Mouse (Mus musculus) gastrocnemius, adult 18-20 months (tissue): ENCODE measurements around the gene Rnf144b. TPM values are rescaled to one million over a fixed set of nuclear protein-coding genes. Genes with fewer than 3 reads are reported as not detected.

Experiments
- DNase-seq: peaks from one replicate; pipeline ENCODE4 v3.0.0; 2021; ENCODE audit warnings: low spot score
- total RNA-seq, 2 experiments: library from RNA; stranded (reverse); gene quantifications; 2 replicates each; pipeline ENCODE4 v1.2.3; 2021

Gene Rnf144b
- total RNA-seq, 2 experiments from 2014 or later: 17.5 to 29.4 TPM

- DNase-seq: peak; percentile 48
These were observed 55.7 kb downstream of the Rnf144b start for GRCm38 (mm10) chr13:47178182-47178581.

- no peak for DNase-seq
These were observed 58.3 kb downstream of the Rnf144b start for GRCm38 (mm10) chr13:47180776-47181175.

- DNase-seq: no peak
These were observed 59.9 kb downstream of the Rnf144b start for GRCm38 (mm10) chr13:47182366-47182765.

- DNase-seq: no peak
These were observed 60.7 kb downstream of the Rnf144b start for GRCm38 (mm10) chr13:47183033-47183730.

- peak; percentile 81 for DNase-seq
These were observed 61.3 kb downstream of the Rnf144b start for GRCm38 (mm10) chr13:47183771-47184170.

GRCm38 (mm10) chr13:47187836-47188235, 65.4 kb downstream of the Rnf144b start:
- DNase-seq: no peak

GRCm38 (mm10) chr13:47189971-47190370, 67.5 kb downstream of the Rnf144b start:
- peak; percentile 71 for DNase-seq

GRCm38 (mm10) chr13:47192200-47192599, 69.7 kb downstream of the Rnf144b start:
- no peak for DNase-seq

- DNase-seq: no peak
These were observed 70.3 kb downstream of the Rnf144b start for GRCm38 (mm10) chr13:47192771-47193170.

- DNase-seq: peak; percentile 74
These were observed 71.1 kb downstream of the Rnf144b start for GRCm38 (mm10) chr13:47193326-47194153.

- DNase-seq: no peak
These were observed 72.2 kb downstream of the Rnf144b start for GRCm38 (mm10) chr13:47194695-47195094.

- no peak for DNase-seq
These were observed 73.0 kb downstream of the Rnf144b start for GRCm38 (mm10) chr13:47195491-47195890.

GRCm38 (mm10) chr13:47200011-47200670, 77.7 kb downstream of the Rnf144b start:
- DNase-seq: peak; percentile 87

- peak; percentile 75 for DNase-seq
These were observed 79.6 kb downstream of the Rnf144b start for GRCm38 (mm10) chr13:47201962-47202624.

GRCm38 (mm10) chr13:47210496-47210895, 88.0 kb downstream of the Rnf144b start:
- DNase-seq: no peak

GRCm38 (mm10) chr13:47210992-47211391, 88.5 kb downstream of the Rnf144b start:
- no peak for DNase-seq

- DNase-seq: no peak
These were observed 89.1 kb downstream of the Rnf144b start for GRCm38 (mm10) chr13:47211581-47211980.

GRCm38 (mm10) chr13:47213817-47214216, 91.4 kb downstream of the Rnf144b start:
- no peak for DNase-seq

GRCm38 (mm10) chr13:47214895-47215294, 92.4 kb downstream of the Rnf144b start:
- no peak for DNase-seq

GRCm38 (mm10) chr13:47215815-47216585, 93.5 kb downstream of the Rnf144b start:
- DNase-seq: peak; percentile 63

GRCm38 (mm10) chr13:47217107-47217571, 94.7 kb downstream of the Rnf144b start:
- no peak for DNase-seq
